Mouse (Mus musculus) CD4-positive, CD25-positive, alpha-beta regulatory T cell, adult 4 months (primary cell): Measurements from ENCODE around the gene Iqcd. TPM values are rescaled to one million over a fixed set of nuclear protein-coding genes. Genes with fewer than 3 reads are reported as not detected.

Experiments
- ATAC-seq: one replicate; pipeline ENCODE4 v1.8.0; 2017
- polyA plus RNA-seq, 2 experiments: library from polyadenylated mRNA; unstranded; fragments of 100-300 nt; shearing (Covaris generic); gene quantifications; one replicate each; pipeline ENCODE4 v1.2.1; 2017

Gene Iqcd
- 1 to 10 TPM in 1 of 2 experiments, under 1 TPM in 1; 0.40 to 1.1 TPM for polyA plus RNA-seq

- peak; percentile 89 for ATAC-seq
Observed at GRCm38 (mm10) chr5:120588569-120589094, at the start of gene Iqcd, which contains the start of gene Tpcn1. Gene Iqcd (plus strand): TSS chr5:120589016. Gene Tpcn1 (minus strand): TSS chr5:120588673.

- ATAC-seq, result no peak
Observed at GRCm38 (mm10) chr5:120548236-120548850, 40.5 kb upstream of the Iqcd start.

GRCm38 (mm10) chr5:120550137-120550536 is 38.7 kb upstream of the Iqcd start:
- ATAC-seq, result no peak

GRCm38 (mm10) chr5:120550673-120551072 is 38.1 kb upstream of the Iqcd start:
- no peak for ATAC-seq

GRCm38 (mm10) chr5:120555871-120556270 is 32.9 kb upstream of the Iqcd start:
- ATAC-seq, result no peak

GRCm38 (mm10) chr5:120558041-120558440 is 30.8 kb upstream of the Iqcd start:
- ATAC-seq, result no peak

GRCm38 (mm10) chr5:120558762-120559161 is 30.1 kb upstream of the Iqcd start:
- no peak for ATAC-seq

- ATAC-seq, result no peak
Observed at GRCm38 (mm10) chr5:120560129-120560615, 28.6 kb upstream of the Iqcd start.

GRCm38 (mm10) chr5:120560616-120561311 is 28.1 kb upstream of the Iqcd start:
- no peak for ATAC-seq

- no peak for ATAC-seq
Observed at GRCm38 (mm10) chr5:120562956-120563913, 25.6 kb upstream of the Iqcd start.

- ATAC-seq, result no peak
Observed at GRCm38 (mm10) chr5:120563914-120564311, 24.9 kb upstream of the Iqcd start.

- no peak for ATAC-seq
Observed at GRCm38 (mm10) chr5:120565171-120565905, 23.5 kb upstream of the Iqcd start.

- no peak for ATAC-seq
Observed at GRCm38 (mm10) chr5:120566101-120566500, 22.7 kb upstream of the Iqcd start.

- no peak for ATAC-seq
Observed at GRCm38 (mm10) chr5:120566681-120567252, 22.0 kb upstream of the Iqcd start.

GRCm38 (mm10) chr5:120567253-120567701 is 21.5 kb upstream of the Iqcd start:
- ATAC-seq, result no peak

GRCm38 (mm10) chr5:120567761-120568211 is 21.0 kb upstream of the Iqcd start:
- no peak for ATAC-seq

GRCm38 (mm10) chr5:120568336-120568768 is 20.5 kb upstream of the Iqcd start:
- ATAC-seq, result no peak

GRCm38 (mm10) chr5:120568964-120569363 is 19.9 kb upstream of the Iqcd start:
- no peak for ATAC-seq

- ATAC-seq, result no peak
Observed at GRCm38 (mm10) chr5:120569791-120570190, 19.0 kb upstream of the Iqcd start.

- ATAC-seq, result no peak
Observed at GRCm38 (mm10) chr5:120570289-120570897, 18.4 kb upstream of the Iqcd start.
